Mouse (Mus musculus): ENCODE data around the gene Ubtd1.

- TF ChIP-seq POLR2A (IDR thresholded peaks at IDR 0.05; ENCODE audit: borderline replicate concordance, extremely low read depth, low read depth, low read length) (no peak), CTCF (IDR thresholded peaks at IDR 0.05; ENCODE audit: insufficient read depth, low read length) (no peak)
Observed at GRCm38 (mm10) chr19:42034881-42035455, 53.4 kb downstream of the Ubtd1 start.

Measured in lung, adult 2 months (tissue).